Mouse (Mus musculus) monocyte, adult 2 months (primary cell): ENCODE measurements around the gene Bglap.
A peak's percentile ranks its signal among the peaks of the same experiment; 100 is the strongest.

Experiments used
- DNase-seq, 2 experiments: peaks; one replicate each; pipeline ENCODE4 v3.0.0; 2022; ENCODE audit warnings: low spot score in 2 of 2, low read depth in 1 of 2

Gene Bglap

DNA sequence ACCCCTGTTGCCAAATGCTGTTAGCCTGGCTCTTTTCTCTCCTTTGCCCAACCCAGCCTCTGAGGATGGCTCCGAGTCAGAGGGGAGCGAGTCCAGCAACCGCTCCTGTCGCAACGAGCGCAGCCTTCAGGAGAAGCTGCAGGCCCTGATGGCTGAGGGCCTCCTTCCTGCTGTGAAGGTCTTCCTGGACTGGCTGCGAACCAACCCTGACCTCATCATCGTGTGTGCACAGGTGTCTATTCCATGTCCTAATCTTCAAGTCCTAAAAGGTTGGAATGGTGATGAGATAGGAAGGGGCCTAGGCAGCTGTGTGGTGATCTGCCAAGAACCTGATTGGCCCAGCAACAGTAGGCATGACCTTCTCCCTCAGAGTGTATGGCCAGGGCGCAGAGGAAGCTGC, 31.4 kb downstream of the Bglap start:
- no peak for DNase-seq

GRCm38 (mm10) chr3:88350732-88351131, 33.5 kb downstream of the Bglap start:
- no peak for DNase-seq

- no peak for DNase-seq
Measured at GRCm38 (mm10) chr3:88339006-88339405, 45.3 kb downstream of the Bglap start.

DNA sequence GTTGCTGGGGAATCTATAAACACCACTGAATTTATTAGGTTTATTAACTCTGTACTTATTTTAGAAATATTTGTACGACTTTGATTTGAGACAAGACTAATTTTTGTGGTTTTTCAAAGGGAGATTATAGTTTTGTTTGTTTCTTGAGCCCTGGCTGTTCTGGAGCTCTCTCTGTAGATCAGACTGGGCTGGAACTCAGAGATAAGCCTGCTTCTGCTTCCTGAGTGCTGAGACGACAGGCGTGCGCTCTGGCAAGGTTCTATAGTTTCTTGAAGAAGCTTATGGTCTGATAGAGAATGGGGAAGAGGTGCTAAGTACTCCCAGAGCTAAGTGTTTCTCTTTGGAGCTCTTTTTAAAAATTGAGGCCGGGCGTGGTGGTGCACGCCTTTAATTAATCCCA, 45.9 kb downstream of the Bglap start:
- DNase-seq, result no peak

DNA sequence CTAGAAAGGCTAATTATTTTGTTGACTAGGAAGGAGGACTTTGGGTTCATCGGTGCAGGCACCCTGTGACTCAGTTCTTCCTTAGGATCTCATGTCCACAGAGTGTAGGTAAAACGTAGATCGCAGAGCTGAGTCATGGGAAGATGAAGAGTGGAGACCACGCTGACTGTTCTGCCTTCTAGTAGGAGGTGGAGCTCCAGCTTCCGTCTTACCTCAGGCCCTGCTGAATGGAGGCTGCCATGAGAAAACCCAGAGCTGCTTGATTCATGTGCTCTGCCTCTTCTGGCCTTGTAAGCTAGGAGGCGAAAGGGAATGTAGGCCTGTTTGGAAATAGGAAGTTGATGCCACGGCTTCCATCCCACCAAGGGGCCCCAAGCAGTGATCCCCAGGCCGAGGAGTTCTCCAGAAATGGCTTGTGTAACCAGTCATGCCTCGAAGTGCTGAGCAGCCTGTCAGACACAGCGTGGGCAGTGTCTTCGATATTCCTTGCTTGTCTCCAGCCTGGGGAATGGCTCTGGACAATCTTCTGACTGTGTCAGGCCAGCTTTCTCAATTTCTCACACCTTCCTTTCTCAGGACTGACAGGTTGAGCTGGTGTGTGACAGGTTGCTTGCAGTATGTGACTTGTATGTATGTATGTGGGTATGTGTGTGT, 46.8 kb downstream of the Bglap start:
- DNase-seq, result no peak

DNA sequence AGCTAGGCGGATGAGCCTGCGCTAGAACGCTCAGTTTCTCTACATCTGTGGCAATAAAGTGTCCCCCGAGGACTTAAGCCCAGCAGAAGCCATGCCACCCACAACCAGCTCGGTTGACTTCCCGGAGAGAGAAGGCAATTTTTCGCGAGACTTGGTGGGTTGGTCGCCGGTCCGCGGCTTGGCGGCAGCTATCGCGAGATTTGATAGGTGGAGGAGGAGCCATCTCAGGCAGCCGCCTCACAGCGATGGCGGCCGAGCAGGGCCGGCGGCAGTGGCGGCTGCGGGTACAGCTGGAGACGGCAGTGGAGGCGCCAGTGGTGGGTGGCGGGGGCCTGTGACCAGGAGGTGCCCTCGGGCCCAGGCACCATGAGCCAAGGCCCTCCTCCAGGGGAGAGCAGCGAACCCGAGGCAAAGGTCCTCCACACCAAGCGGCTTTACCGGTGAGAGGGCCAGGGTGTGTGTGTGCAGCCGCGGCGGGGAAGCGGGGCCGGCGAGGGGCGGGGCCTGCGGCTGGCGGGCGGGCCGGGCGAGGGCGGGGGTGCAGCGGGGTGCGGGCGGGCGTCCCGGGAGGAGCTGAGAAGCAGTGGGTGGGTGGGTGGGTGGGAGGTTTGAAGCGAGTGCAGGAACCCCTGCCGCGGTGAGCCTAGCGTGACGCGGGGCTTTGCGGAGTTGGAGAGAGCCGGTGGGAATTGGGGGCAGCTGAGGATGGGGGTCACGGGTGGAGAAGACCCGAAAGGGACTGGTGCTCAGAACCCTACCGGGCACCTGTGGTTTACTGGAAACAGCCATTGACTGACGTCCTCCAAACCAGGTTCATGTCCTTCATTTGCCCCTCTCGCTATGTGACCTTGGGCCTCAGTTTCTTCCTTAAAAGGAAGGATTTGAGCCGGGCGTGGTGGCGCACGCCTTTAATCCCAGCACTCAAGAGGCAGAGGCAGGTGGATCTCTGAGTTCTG, 47.9 kb downstream of the Bglap start, which contains the start of the genes Tmem79 and Smg5:
Tmem79 (minus strand) TSS at position 91 of the 956 bp plus-strand sequence.
Smg5 (plus strand) TSS at position 203 of the 956 bp plus-strand sequence.
- peak; percentile 93 to 96 for DNase-seq

GRCm38 (mm10) chr3:88335436-88336053, 48.7 kb downstream of the Bglap start:
- no peak for DNase-seq

DNA sequence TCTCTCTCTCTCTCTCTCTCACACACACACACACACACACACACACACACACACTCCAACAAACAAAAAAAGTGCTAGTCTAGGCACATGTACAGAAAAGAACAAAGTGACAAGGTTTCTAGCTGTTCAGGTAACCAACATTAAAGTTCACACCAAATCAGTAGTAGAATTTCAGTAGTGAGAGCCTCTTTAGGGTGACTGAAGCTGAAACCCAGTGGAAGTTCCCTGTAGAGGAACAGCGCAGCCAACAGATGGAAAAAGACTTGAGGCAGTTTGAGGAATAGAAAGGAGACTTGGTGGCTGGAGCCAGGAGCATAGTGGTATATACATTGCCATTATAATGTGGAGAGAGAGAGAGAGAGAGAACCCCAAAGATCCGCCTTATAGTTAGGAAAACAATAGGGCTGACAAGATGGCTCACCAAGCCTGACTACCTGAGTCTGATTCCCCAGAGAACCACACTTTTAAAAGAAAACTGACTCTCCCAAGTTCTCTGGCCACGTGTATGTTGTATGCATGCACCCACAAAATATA, 49.3 kb downstream of the Bglap start:
- DNase-seq, result no peak

- DNase-seq, result no peak
Measured at GRCm38 (mm10) chr3:88334029-88334658, 50.1 kb downstream of the Bglap start.
